Mouse (Mus musculus) left cerebral cortex, adult 8-10 months (tissue): ENCODE measurements around the gene Ccdc57. TPM values are rescaled to one million over a fixed set of nuclear protein-coding genes. Genes with fewer than 3 reads are reported as not detected.

Experiments
- DNase-seq, 2 experiments: peaks; one replicate each; pipeline ENCODE4 v3.0.0; 2022; ENCODE audit warnings: low spot score in 2 of 2
- total RNA-seq, 4 experiments: library from RNA; stranded (reverse); gene quantifications; 2 replicates each; pipeline ENCODE4 v1.2.4; 2022

The Ccdc57 gene
- total RNA-seq: 1 to 10 TPM; 8.4 to 9.8 (median 9.0) TPM

DNA sequence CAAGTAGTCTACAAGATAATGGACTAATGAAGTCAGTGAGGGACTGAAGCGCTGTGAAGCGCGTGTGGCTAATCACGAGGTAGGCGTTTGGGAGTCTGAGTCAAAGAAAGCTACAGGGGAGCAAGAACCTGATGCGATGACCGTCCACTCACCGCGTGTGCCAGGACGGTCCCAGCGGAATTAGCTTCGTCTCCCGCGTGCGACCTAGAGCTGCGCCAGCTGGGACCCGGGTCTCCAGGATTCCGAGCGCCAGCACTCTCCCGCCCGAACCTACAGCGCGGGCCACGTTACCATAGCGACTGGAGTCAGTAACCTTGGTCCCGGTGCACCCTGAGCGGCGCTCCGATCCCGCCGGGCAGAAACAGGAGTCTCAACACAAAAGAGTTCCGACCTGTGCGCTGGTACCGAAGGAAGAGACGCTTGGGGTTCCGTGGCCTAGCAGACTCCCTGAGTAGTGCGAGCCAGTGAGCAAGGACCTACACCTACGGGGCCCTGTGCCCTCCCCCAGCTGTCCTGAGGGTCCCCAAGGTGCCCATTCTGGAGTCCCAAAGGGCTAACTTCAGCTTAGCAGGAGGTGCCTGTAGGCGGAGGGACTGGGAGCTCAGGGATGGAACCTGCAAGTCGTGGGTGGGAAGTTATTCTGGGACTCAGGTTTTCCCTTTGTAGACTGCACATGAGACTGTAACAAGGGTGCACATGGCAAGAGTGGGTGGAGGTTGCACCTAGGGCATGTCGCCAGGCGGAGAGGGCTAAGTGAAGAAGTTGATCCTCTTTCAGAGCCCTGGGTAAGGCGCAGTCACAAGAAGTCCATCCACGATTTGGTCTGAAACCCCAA is at the start of gene Ccdc57:
Ccdc57 (minus strand) TSS at position 309 of the 835 bp plus-strand sequence.
- DNase-seq: peak; percentile 87 to 95

DNA sequence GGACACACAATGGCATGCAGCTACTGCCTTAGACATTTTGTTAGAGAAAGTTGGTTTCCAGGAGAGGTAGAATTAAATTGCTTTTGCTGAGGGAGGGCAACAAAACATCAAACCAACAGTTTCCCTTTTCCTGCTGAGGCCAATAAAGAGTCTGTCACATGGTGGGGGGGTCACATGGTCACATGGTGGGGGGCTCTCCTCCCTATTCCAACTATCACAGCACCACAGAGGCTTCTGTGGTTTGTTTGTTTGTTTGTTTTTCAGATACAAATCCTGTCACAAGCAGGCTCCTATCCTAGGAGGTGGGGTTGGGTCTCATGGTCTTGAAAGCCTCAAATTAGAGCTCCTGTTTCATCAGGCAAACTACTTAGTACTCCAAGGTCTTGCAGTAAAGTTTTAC is 49.8 kb upstream of the Ccdc57 start:
- DNase-seq: no peak

GRCm38 (mm10) chr11:120981661-120982060 is 49.0 kb upstream of the Ccdc57 start:
- no peak for DNase-seq

- no peak for DNase-seq
Measured at GRCm38 (mm10) chr11:120980427-120981035, 47.9 kb upstream of the Ccdc57 start.

GRCm38 (mm10) chr11:120979711-120980426 is 47.2 kb upstream of the Ccdc57 start:
- DNase-seq: no peak

GRCm38 (mm10) chr11:120973318-120973717 is 40.6 kb upstream of the Ccdc57 start:
- DNase-seq: no peak

DNA sequence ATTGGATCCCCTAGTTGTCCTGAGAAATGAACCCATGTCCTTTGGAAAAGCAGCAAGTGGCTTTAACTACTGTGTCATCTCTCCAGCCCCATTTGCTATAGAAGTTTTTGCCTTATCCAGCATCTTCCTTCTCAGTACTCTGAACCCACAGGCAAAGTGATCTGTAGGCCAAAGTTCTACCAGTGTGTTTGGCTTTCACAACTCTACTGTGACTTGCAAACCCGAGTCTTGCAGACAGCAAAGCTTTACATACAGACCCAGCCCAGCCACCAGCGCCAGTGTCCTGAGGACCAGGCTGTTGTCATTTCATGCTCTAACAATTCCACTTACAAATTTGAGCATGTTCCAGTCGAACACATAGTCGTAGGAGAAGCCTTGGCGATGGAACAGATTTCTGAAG is 38.6 kb upstream of the Ccdc57 start:
- no peak for DNase-seq

DNA sequence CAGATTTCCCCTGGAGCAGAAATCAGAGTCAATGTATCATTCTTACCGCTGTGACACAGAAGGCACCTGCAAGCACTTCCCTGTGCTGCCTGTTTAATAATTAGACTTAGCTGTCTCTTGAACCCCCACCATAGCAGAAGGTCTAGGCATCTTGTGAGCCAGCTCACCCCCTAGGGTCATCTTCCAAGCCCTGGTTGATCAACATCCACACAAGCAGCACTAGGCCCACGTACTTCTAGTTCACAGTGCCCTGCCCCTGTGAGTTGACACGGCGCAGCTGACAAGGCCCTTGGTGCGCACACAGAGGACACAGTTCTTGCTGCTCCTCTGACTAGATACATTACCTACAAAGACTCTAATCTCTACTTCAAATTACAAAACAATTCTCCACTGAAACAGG is 37.1 kb upstream of the Ccdc57 start:
- no peak for DNase-seq

DNA sequence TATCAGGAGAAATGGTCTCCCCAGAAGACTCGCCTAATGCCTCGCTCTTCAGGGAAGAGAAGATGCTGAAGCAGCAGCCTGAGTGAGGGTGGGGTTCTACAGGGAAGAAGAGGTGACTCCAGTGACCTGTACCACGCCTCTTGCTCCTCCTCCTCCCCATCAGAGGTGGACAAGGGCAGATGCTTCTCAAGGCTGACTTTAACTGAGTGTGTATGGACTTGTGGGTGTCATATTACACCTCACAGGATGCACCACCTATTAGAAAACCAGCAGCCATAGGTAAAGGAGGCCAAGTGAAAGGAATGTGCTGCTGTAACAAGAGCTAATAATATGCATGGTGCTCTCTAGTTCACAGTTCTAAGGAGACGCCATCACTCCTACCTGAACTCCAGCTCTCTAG is 32.9 kb upstream of the Ccdc57 start:
- DNase-seq: no peak

DNA sequence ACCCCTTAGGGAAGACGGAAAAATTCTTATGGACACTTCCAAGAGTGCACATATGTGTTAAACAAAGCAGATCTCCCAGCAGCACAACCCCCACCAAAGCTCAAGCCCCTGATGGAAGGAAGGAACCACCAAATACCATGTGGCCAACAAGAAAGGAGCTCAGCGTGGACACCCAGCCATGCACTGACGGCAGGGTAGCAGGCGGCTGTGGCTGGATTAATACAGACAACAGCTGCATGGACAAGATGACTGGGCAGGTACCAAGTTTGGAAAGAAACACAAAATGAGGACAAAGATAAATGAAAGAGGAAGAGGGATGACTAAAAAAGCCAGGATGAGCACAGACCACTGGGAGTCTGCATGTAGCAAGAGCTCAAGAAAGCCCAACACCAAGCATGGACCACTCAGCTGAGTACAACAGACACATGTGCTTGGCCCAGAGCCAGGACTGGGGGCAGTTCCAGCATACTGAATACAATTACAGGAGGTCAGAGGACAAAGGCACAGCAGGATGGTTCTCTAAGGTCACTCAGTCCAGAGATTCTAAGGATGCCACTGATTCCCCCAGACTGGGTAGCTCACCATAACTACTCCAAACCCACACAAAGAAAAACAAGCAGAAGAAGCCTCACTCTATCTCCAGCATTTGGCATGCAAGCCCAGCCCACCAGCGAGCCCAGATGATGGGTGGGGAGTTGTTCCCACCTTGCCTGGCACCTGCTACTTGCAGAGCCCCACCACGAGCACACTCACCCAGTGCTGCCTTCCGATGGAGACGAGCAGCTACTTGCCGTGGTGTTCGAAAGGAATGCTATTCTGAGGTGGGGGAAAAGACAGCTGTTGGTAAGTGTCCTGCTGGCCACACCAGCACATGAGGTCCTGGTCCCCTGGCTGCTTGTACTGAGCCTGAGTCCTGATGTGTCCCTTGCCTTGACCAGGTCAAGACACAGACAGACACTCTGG is 31.8 kb upstream of the Ccdc57 start:
- no peak for DNase-seq

- DNase-seq: no peak
Measured at GRCm38 (mm10) chr11:120962909-120963308, 30.2 kb upstream of the Ccdc57 start.

GRCm38 (mm10) chr11:120962050-120962771 is 29.5 kb upstream of the Ccdc57 start:
- DNase-seq: no peak

- DNase-seq: no peak
Measured at GRCm38 (mm10) chr11:120961594-120961993, 28.9 kb upstream of the Ccdc57 start.

- DNase-seq: no peak
Measured at GRCm38 (mm10) chr11:120960248-120960647, 27.6 kb upstream of the Ccdc57 start.

DNA sequence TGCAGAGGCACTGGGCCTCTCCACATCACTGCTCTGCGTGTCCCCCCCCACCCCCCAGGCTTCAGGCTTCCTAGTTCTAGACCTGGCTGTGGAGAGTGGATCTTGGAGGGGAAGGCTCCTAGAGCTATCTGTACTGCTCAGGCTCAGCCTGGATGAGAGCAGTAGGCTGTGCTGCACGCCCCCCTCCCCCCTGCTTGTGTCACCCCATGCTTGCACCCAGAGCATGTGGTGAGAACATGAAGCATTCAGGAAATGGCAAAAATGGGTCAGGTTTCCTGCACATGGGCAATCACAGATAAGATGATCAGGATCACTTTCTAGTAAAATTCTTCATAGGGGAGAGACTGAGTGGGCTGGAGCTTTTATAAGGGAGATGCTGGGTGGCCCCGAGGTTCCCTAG is 26.9 kb upstream of the Ccdc57 start:
- no peak for DNase-seq

GRCm38 (mm10) chr11:120959066-120959465 is 26.4 kb upstream of the Ccdc57 start:
- DNase-seq: no peak

DNA sequence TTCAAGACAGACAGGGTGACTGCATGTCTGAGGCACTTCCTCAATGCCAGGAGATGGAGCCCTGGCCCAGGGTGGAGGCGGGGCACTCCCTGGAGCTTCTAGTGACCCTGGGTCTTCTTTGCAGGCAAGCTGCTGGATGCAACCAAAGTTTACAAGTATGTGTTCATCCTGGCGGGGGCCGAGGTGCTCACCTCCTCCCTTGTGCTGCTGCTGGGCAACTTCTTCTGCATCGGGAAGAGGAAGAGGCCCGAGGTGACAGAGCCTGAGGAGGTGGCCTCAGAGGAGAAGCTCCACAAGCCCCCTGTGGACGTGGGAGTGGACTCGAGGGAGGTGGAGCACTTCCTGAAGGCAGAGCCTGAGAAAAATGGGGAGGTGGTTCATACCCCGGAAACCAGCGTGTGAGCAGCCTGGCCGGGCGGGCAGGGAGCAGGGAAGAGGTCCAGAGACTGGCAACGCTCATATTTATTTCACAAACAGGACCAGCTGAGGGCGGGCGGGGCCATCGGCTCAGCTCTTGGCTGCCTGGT is 25.1 kb upstream of the Ccdc57 start:
- DNase-seq: no peak

DNA sequence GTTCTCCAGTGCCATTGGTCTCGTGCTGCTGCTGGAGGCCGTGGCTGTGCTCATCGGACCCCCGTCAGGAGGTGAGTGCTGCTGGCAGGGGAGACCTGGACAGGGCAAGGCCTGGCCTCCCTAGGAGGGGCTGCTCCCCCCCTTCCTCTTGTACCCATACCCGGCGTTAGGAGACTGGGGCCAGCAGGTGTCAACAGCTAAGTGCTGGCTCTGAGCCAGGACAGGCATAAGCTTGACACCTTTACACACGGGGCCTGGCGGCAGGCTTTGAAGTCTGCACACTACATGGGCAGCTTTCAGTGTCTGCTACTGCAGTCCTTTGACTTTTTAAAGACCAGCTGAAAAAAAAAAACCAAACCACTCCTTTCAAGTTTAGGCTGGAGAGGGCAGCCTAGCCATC is 24.4 kb upstream of the Ccdc57 start:
- no peak for DNase-seq

DNA sequence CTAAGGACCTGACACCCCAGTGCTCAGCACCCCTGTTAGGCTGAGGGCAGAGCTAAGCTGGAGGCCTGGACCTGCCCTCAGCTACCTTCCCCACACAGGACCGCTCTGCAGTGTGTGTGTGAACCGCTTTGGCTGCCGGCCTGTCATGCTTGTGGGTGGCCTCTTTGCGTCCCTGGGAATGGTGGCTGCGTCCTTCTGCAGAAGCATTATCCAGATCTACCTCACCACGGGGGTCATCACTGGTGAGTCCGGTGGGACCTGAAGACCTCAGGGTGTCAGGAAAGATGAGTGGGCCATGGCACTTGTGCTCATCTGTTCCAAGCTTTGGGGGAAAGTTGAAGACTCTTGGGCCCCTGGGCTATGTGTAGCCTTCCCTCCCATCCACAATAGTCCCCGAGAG is 23.0 kb upstream of the Ccdc57 start:
- DNase-seq: no peak

DNA sequence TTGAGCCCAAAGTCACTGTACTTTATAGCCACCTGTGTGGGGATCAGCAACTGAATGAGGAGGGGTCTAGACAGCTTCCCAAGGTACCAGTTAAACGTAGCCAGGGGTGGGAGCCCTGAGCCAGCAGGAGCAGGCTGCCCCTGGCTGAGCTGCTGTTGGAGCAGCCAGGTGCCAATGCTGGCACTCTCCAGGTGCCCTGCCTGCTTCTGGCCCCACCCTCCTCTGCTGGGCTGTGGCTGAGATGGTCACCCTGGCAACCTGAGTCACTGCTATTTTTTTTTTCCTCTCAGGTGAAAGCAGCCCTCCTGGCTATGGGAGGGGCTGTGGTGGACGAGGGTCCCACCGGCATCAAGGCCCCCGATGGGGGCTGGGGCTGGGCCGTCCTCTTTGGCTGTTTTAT is 22.3 kb upstream of the Ccdc57 start:
- no peak for DNase-seq
